Mouse (Mus musculus) urinary bladder, postnatal 14 days (tissue): ENCODE data around the gene Olfr746.

ENCODE experiments used
- DNase-seq: peaks from one replicate; pipeline ENCODE4 v3.0.0; 2021; ENCODE audit warnings: low spot score

Gene Olfr746

DNA sequence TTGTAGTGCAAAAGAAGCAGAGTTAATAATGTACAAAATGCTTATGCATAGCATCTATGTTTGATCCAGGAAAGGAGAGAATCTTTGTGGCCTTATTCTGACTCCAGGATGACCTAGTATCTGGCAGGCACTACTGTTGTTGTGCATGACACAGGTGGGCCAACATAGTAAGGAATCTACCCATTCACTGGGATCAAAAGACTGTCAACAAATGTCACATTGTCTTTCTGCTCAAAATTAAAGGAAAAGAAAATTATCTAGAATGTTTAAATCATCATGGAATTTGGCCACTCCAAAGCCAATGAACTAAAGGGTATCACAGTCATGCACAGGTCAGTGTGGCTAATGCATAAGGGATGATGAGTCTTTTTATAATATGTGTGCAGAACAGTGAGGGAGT lies at the start of gene Olfr746:
Gene Olfr746 (plus strand): TSS at position 301 of the 400 bp plus-strand sequence.
- DNase-seq = no peak

GRCm38 (mm10) chr14:50614579-50614978 lies 32.3 kb upstream of the Olfr746 start, which contains the start of gene Olfr744:
TSS of gene Olfr744 (plus strand) at chr14:50614879.
- DNase-seq = no peak

- DNase-seq = no peak
These were observed 7.8 kb upstream of the Olfr746 start, which contains the start of gene Olfr745 for GRCm38 (mm10) chr14:50639088-50639487. TSS of gene Olfr745 (plus strand) at chr14:50639388.

GRCm38 (mm10) chr14:50693106-50693505 lies 46.2 kb downstream of the Olfr746 start, which contains the start of gene Olfr747:
TSS of gene Olfr747 (minus strand) at chr14:50693206.
- no peak for DNase-seq
